Mouse (Mus musculus) spleen, adult 12 weeks (tissue): ENCODE results near the gene Dusp16.

Experiments
- DNase-seq: peaks from one replicate; pipeline ENCODE4 v3.0.0; 2022; ENCODE audit warnings: low spot score

Gene Dusp16

GRCm38 (mm10) chr6:134733800-134734221 lies 58.6 kb downstream of the Dusp16 start:
- no peak for DNase-seq

- DNase-seq: no peak
Observed at GRCm38 (mm10) chr6:134732813-134733212, 59.6 kb downstream of the Dusp16 start.

- DNase-seq: no peak
Observed at GRCm38 (mm10) chr6:134730978-134731377, 61.4 kb downstream of the Dusp16 start.

- DNase-seq: no peak
Observed at GRCm38 (mm10) chr6:134725406-134725805, 67.0 kb downstream of the Dusp16 start.

- no peak for DNase-seq
Observed at GRCm38 (mm10) chr6:134723833-134724553, 68.4 kb downstream of the Dusp16 start.

GRCm38 (mm10) chr6:134723326-134723725 lies 69.1 kb downstream of the Dusp16 start:
- no peak for DNase-seq

- no peak for DNase-seq
Observed at GRCm38 (mm10) chr6:134722906-134723305, 69.5 kb downstream of the Dusp16 start.

- no peak for DNase-seq
Observed at GRCm38 (mm10) chr6:134721729-134722269, 70.6 kb downstream of the Dusp16 start.

- no peak for DNase-seq
Observed at GRCm38 (mm10) chr6:134720150-134720549, 72.3 kb downstream of the Dusp16 start.

- DNase-seq: no peak
Observed at GRCm38 (mm10) chr6:134719156-134719555, 73.3 kb downstream of the Dusp16 start.

GRCm38 (mm10) chr6:134718668-134719065 lies 73.8 kb downstream of the Dusp16 start:
- DNase-seq: no peak

GRCm38 (mm10) chr6:134717886-134718667 lies 74.3 kb downstream of the Dusp16 start:
- DNase-seq: no peak

- no peak for DNase-seq
Observed at GRCm38 (mm10) chr6:134716168-134716587, 76.2 kb downstream of the Dusp16 start.

GRCm38 (mm10) chr6:134713897-134714296 lies 78.5 kb downstream of the Dusp16 start:
- no peak for DNase-seq

GRCm38 (mm10) chr6:134713321-134713720 lies 79.1 kb downstream of the Dusp16 start:
- DNase-seq: no peak

GRCm38 (mm10) chr6:134710020-134710419 lies 82.4 kb downstream of the Dusp16 start:
- no peak for DNase-seq

GRCm38 (mm10) chr6:134706467-134706866 lies 86.0 kb downstream of the Dusp16 start:
- DNase-seq: no peak

GRCm38 (mm10) chr6:134703053-134703690 lies 89.3 kb downstream of the Dusp16 start:
- DNase-seq: no peak

- DNase-seq: no peak
Observed at GRCm38 (mm10) chr6:134702184-134702583, 90.2 kb downstream of the Dusp16 start.

- no peak for DNase-seq
Observed at GRCm38 (mm10) chr6:134701211-134701602, 91.2 kb downstream of the Dusp16 start.

- DNase-seq: no peak
Observed at GRCm38 (mm10) chr6:134700451-134701210, 91.8 kb downstream of the Dusp16 start.

GRCm38 (mm10) chr6:134698243-134698642 lies 94.2 kb downstream of the Dusp16 start:
- DNase-seq: no peak
